Mouse (Mus musculus): Measurements from ENCODE around the gene A730049H05Rik. TPM values are rescaled to one million over a fixed set of nuclear protein-coding genes. Genes with fewer than 3 reads are reported as not detected.

The A730049H05Rik gene
- total RNA-seq, 2 experiments from 2014 or later = 0.12 TPM; not detected in 1

DNA sequence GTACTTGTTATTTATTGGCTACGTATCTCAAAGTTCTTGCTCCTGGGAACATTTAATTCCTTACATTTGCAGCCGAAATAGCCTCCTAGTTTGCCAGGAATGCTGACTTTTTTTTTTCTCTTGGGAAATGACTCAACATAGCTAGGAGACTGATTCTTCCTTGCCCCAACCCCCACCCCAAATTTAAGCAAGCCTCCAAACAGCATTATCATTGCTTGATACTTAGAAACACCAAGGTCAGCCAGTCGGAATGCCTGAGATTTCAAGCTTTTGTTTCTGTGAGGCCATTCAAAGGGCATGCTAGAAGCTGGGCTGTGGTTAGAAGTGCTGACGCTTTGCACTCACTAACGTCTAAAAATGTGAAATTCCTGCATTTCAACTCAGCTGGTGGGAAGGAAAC lies 11.1 kb downstream of the A730049H05Rik start:
- DNase-seq = no peak

DNA sequence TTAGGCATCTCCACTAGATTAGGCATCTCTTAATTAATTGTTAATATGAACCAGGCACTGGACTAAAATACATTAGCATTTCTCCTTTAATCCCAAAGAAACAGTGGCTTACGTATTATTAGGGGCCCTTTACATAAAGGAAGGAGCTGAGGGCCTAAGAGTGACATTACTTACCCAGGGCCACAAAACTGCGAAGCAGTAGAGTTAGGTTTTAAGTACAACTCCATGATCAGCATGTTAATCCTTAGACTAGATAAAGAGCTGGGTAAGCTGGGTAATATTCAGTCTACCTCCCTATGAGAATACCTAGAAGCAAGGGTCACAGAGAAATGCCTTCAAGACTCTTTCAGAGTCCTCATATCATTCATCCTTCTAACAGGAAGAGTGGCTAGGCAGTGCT lies 12.9 kb downstream of the A730049H05Rik start:
- no peak for DNase-seq

DNA sequence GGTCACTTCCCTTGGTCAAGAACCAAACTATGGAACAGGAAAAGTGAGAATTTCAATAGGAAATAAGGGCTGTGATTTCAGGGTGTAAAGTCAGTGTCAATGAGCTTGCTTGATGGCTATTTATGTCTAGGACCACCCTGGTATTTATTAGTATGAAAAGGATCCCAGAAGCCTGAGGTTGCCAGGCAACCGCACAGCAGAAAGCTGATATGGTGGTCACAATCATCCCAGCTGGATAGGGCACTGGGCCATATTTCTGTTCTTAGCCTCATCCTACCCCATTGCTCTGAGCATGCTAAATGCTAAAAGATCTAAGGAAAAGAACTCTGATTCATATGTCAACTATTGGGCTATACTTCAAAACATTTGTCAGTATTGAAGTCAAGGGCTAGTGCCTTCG lies 14.8 kb downstream of the A730049H05Rik start:
- no peak for DNase-seq

- DNase-seq = no peak
Measured at GRCm38 (mm10) chr6:92842000-92842399, 25.7 kb downstream of the A730049H05Rik start.

- no peak for DNase-seq
Measured at GRCm38 (mm10) chr6:92843474-92843873, 27.2 kb downstream of the A730049H05Rik start.

- no peak for DNase-seq
Measured at GRCm38 (mm10) chr6:92845898-92846297, 29.6 kb downstream of the A730049H05Rik start.

DNA sequence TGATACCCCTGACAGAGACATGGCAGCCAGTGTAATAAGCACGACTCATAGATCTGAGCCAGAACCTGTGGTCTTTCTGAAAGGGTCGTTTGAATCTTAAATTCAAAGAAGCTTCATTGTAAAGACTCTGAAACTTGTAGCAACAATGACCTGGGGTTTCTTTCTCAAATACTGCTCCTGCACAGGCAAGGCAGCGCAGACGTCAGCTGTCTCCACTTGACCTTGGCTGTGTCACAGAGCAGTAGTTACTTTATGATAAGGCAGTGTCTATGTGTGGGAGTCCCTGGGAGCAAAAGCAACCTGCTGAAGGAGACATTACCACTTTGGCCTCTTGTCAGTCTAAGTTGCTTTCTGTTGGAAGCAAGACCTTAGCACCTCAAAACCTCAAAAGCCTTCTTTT lies 30.3 kb downstream of the A730049H05Rik start:
- DNase-seq = no peak

- DNase-seq = peak; percentile 15
Measured at GRCm38 (mm10) chr6:92849208-92849607, 32.9 kb downstream of the A730049H05Rik start.

GRCm38 (mm10) chr6:92850250-92850649 lies 34.0 kb downstream of the A730049H05Rik start:
- peak; percentile 32 for DNase-seq

DNA sequence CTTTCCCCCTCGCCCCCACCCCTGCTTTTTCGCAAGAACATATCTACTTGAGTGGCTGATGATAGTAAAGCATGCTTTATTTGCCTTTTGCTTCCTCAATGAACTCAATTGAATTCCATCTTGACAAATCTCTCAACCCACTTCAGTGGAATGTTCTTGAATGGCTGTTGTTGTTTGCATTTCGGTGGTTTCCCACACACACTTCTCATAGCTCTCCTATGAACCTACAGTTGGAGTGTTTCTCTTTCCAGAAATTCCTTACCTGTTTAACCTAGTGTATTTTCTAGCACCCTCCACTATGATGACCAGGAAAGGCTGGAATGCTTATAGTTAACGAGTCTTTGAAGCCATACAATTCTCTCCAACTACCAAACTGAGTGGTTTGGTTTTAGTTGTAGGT lies 38.6 kb downstream of the A730049H05Rik start:
- no peak for DNase-seq

DNA sequence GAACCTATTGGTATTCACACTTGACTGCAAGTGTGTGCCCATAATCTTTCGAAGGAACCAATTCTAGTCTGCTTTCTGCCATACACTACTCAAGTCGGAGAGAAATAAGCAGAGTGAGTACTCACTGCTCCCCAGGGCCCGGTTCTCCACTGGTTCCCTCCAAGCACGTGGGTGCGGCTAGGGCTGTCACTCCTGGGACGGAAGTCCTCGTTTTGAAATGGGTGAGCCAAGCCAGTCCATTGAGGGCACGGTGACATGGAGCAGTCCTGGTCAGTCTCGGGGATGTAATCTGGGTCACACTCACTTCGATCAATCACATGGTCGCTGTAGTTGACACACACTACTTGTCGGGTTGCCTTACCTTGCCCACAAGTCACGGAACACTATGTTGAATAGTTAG lies 41.5 kb downstream of the A730049H05Rik start:
- no peak for DNase-seq

DNA sequence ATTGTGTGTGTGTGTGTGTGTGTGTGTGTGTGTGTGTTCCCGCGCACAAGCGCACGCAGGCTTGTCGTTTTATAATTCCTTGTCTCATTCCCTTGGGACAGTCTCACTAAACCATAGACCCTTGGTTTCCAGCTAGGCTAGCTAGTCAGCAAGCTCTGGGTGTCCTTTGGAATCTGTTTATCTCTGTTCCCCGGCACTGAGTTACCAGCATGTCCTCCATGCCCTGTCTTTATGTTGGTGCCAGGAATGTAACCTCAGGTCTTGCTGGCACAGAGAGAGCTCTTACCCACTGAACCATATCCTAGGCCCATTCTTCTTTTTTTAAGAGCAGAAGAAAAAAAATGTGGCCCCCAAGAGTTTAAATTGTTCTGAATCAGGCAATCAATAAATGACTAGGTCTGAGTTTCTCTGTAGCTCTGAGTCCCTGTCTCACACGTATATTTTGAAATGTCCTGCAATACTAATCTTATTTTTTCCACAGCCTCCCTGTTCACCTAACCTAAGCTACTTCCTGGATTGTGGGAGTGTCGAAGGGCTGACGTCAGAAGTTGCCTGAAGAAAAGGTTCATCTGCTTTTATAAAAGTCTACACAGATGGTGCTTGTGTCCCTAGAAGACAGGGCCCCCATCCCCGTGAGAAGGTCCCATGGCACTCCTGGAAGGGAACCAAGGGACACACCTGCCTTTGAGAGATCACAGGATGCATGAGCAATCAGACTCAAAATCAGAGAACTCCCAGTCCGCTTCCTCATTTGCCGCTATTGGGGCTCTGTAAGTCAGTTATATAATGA lies 42.6 kb downstream of the A730049H05Rik start:
- no peak for DNase-seq

DNA sequence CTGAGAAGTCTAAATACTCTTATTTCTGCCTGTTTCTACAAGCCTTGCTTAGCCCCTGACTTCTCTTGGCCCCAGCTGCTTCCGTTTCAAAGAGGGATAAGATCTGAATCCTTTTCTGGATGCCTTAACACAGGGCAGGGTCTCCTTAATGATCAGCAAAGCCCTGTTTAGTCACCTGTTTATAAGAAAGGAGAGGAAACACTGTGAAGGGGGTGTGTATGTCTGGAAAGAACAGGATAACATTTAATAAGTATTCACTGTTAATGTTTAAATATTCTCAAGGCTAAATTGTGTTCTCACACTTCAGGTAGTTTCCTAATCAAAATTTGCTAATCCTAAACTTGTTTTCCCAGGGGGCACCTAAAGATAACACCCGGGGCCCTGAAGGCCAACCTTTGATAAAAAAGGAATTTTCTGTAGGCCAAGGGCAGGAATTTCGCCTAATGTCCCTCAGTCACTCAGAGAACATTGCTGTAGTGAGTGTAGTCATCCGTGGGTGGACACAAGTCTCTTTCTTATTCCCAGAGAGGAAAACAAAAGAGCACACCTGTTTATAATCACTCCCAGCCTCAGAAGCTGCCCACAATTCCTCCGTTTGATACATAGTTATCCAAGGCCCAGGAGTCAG lies 44.1 kb downstream of the A730049H05Rik start:
- no peak for DNase-seq

DNA sequence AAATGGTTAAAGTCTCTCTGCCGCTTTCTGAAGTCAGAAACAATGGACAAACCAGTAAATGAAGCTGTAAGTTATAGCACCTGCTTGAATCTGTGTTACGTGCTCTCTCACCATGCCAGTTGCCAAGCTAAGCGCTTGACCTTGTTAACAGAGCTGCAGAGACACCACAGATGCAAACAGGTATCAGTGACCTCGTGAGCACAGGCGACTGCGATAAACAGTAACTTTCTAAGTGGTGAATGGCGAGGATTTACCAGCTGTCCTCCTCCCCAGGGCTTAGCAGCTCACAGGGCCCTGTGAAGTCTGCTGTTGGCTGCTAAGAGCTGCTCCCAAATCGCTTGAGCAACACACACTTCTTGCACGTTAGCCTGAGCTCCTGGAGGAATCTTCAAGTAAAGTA lies 46.3 kb downstream of the A730049H05Rik start:
- DNase-seq = no peak

DNA sequence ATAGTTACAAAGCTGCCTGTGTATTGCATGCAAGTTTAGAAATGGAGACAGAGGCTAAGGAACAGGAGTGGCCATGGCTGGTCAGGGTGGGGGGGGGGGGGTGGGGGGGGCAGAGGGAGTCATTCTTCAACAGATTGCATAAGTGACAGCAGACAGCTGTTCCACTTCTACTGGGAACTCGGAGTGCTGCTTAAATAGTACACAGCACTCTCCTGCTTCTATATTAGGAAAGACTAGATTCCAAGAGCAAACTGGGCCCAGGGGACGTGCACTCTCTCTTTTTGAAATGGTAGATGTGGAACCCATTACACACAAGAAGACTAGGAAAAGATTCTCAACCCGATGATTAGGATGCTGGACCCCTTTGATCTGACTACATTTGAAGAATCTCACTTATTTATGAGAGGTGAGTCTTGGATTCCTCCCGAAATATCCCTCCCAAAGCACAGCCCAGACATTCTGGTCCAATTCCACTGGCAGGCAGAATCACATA lies 52.9 kb downstream of the A730049H05Rik start, which contains the start of gene Gm15737:
Gene Gm15737 (plus strand): TSS at position 269 of the 493 bp plus-strand sequence.
- DNase-seq = peak; percentile 23

GRCm38 (mm10) chr6:92869582-92870219 lies 53.4 kb downstream of the A730049H05Rik start:
- peak; percentile 19 for DNase-seq

- no peak for DNase-seq
Measured at GRCm38 (mm10) chr6:92871813-92872212, 55.5 kb downstream of the A730049H05Rik start.

DNA sequence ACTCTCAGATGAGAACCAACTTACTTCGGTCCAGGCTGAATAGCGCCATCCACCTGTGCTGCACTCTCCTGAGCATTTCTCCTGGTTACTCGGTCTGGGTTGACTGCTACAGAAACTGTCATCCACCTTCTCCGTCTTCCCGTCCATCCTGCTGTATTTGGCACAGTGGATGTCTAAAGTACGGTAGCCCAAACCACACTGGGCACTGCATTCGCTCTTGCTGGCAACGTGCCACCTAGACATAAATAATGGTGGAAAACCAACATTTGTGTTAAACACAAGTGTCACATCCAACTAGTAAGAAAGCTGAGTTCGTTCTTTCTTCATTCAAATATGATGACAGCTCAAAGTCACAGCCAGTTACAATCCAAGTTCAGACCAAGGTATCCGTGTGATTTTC lies 56.5 kb downstream of the A730049H05Rik start:
- no peak for DNase-seq

- DNase-seq = no peak
Measured at GRCm38 (mm10) chr6:92874854-92875253, 58.6 kb downstream of the A730049H05Rik start.

- no peak for DNase-seq
Measured at GRCm38 (mm10) chr6:92875340-92875739, 59.1 kb downstream of the A730049H05Rik start.

GRCm38 (mm10) chr6:92876121-92876520 lies 59.8 kb downstream of the A730049H05Rik start:
- DNase-seq = no peak

DNA sequence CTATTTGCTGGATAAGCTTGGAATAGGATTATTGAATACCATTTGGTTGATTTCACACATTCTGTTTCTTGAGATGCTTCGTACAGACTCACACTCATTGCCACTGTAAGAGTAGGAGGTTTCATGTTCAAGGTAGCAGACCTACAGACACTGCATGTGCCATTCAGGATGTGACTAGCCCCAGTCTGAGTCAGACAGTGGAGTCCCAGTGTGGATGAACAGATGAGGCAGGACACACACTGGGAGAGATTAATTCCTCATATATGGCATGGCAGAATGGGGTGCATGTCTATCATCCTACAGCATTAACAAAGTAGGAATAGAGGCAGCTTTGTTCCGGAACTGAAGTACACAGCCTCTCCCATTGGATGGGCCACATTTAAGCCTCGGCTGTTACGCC lies 61.0 kb downstream of the A730049H05Rik start:
- no peak for DNase-seq

GRCm38 (mm10) chr6:92878771-92879170 lies 62.5 kb downstream of the A730049H05Rik start:
- DNase-seq = no peak

Measured in gastrocnemius, postnatal 10 days (tissue).